Comparison of ENCODE assay signal across 9 mouse cellular contexts in the genomic region with DNA sequence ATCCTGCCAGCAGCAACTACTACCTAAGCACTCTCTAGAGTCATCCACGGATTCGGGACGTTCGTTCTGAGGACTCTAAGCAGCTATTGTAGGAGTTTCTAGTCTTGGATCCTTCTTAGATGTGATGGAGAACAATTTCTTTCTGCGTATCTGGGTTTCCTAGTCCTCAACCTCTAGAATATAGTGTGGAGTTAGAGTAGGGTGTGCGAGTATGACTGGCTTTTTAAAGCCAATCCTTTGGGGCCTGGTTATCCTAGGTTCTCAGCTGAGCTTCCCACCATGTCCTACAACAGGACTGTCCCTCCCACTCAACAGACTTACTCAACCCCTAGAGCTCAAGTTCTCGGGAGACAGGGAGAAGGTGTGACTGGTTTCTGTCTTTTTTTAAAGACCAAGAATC. TPM values are rescaled to one million over a fixed set of nuclear protein-coding genes. Genes with fewer than 3 reads are reported as not detected.
DNase-seq lines count a peak whose midpoint lies in the region; ATAC-seq and TF ChIP-seq lines count a peak whose summit lies in the region.
"Had no signal": no experiment of that assay in that cellular context is flagged by ENCODE, and none has a peak within 500 bp of the region (broad histone marks: within the 10 kb centered on the region; RNA-seq: fewer than 3 reads in every experiment).

No protein-coding gene starts in this region.

- TF ChIP-seq CTCF in thymus, adult 2 months (IDR thresholded peaks at IDR 0.05; ENCODE audit: borderline replicate concordance, control insufficient read depth, extremely low read depth, insufficient read depth, low read length, poor library complexity): no peak

- intact Hi-C loops in gastrocnemius, postnatal 14 days (cut with DNase I; ENCODE audit: low total_unique reads): no loop called here

- H3K4me2 ChIP-seq in liver, embryonic 11.5 days: peak overlapping the region; percentile 96

- peak; percentile 4 for DNase-seq in gastrocnemius, postnatal 25 days
- DNase-seq in gastrocnemius, postnatal 14 days: no peak
- DNase-seq in thymus, adult 2 months: no peak
- no peak for DNase-seq in thymus, adult 18-20 months
- no peak for DNase-seq in liver, embryonic 11.5 days (ENCODE audit: low spot score)
- DNase-seq in embryo, embryonic 10.5 days (ENCODE audit: low spot score): no peak
- DNase-seq in thymus, postnatal 10 days (ENCODE audit: low spot score in 2 of 2): no peak
- DNase-seq: B cell, adult 2 months had no signal

- WGBS in thymus, adult 2 months: 42% methylated on average over 7 of the region's 7 CpGs
- 35% methylated on average over 7 of the region's 7 CpGs for WGBS in liver, embryonic 11.5 days

- no peak for ATAC-seq in liver, embryonic 11.5 days (replicated peaks; ENCODE audit: low FRiP score)
- ATAC-seq in cerebellum, adult (ENCODE audit: insufficient number of reproducible peaks, low FRiP score, low TSS enrichment): no peak

- no peak overlapping the region for H3K27ac ChIP-seq in thymus, adult 2 months (ENCODE audit: control insufficient read depth, insufficient read depth, low read length)
- peak overlapping the region; percentile 97 for H3K27ac ChIP-seq in liver, embryonic 11.5 days (ENCODE audit: low read depth, low read length)

- H3K36me3 ChIP-seq in thymus, adult 2 months (ENCODE audit: control insufficient read depth, insufficient read depth, low read length): peaks cover 22% of the 10 kb centered on the region
- H3K36me3 ChIP-seq in liver, embryonic 11.5 days (ENCODE audit: control insufficient read depth, insufficient read depth, low read length): peaks cover 29% of the 10 kb centered on the region

- peak overlapping the region; percentile 68 for H3K4me3 ChIP-seq in thymus, adult 2 months (ENCODE audit: control insufficient read depth, insufficient read depth, low read length)
- H3K4me3 ChIP-seq in liver, embryonic 11.5 days (ENCODE audit: low read depth, low read length): peak overlapping the region; percentile 89

- H3K4me1 ChIP-seq in thymus, adult 2 months (replicated peaks; ENCODE audit: control insufficient read depth, insufficient read depth, low read length): peaks cover 14% of the 10 kb centered on the region
- H3K4me1 ChIP-seq in liver, embryonic 11.5 days (replicated peaks; ENCODE audit: control insufficient read depth, insufficient read depth, low read length): peaks cover 22% of the 10 kb centered on the region

- no peaks in the 10 kb centered on the region for H3K9me3 ChIP-seq in liver, embryonic 11.5 days (ENCODE audit: control insufficient read depth, low read length)

- H3K27me3 ChIP-seq in thymus, adult 2 months (ENCODE audit: control insufficient read depth, insufficient read depth, low read length): no peaks in the 10 kb centered on the region
- H3K27me3 ChIP-seq in liver, embryonic 11.5 days (replicated peaks; ENCODE audit: control insufficient read depth, insufficient read depth, low read length): no peaks in the 10 kb centered on the region

- no peak for TF ChIP-seq POLR2A in thymus, adult 2 months (IDR thresholded peaks at IDR 0.05; ENCODE audit: control insufficient read depth, extremely low read depth, insufficient read depth, low read length, poor library complexity)

- peak overlapping the region; percentile 86 for H3K9ac ChIP-seq in liver, embryonic 11.5 days (ENCODE audit: low read depth, low read length)

RNA-seq across cellular contexts. Expression of gene Otub1, which starts 0.8 kb away (rescaled TPM):
- 10 to 100 TPM; 48.4 to 48.5 TPM for total RNA-seq in gastrocnemius, postnatal 25 days (2021)
- total RNA-seq in gastrocnemius, postnatal 14 days (2021): 10 to 100 TPM; 52.6 to 62.6 TPM
- polyA plus RNA-seq in thymus, adult 2 months (2012; rRNA removed): 176 and 191 TPM in 2 replicates
- polyA plus RNA-seq in liver, embryonic 11.5 days (2014; fragmentation: Nextera tagmentation; extraction: Ambion mirVana): 139 and 140 TPM in 2 replicates

RNA-seq across cellular contexts. Expression of gene Cox8a, which starts 12.1 kb away (rescaled TPM):
- 100 to 1,000 TPM; 101 to 120 TPM for total RNA-seq in gastrocnemius, postnatal 25 days (2021)
- total RNA-seq in gastrocnemius, postnatal 14 days (2021): 100 to 1,000 TPM; 167 TPM
- 1,690 and 1,818 TPM in 2 replicates for polyA plus RNA-seq in thymus, adult 2 months (2012; rRNA removed)
- polyA plus RNA-seq in liver, embryonic 11.5 days (2014; fragmentation: Nextera tagmentation; extraction: Ambion mirVana): 1,017 and 1,108 TPM in 2 replicates

RNA-seq across cellular contexts. Expression of gene Naa40, which starts 35.7 kb away (rescaled TPM):
- 10 to 100 TPM in 1 of 2 experiments, 1 to 10 TPM in 1; 8.3 to 13.0 TPM for total RNA-seq in gastrocnemius, postnatal 25 days (2021)
- 10 to 100 TPM in 1 of 2 experiments, 1 to 10 TPM in 1; 9.1 to 11.7 TPM for total RNA-seq in gastrocnemius, postnatal 14 days (2021)
- polyA plus RNA-seq in thymus, adult 2 months (2012; rRNA removed): 55.9 and 71.6 TPM in 2 replicates
- 70.7 and 76.0 TPM in 2 replicates for polyA plus RNA-seq in liver, embryonic 11.5 days (2014; fragmentation: Nextera tagmentation; extraction: Ambion mirVana)
